Mouse (Mus musculus) thymus, adult 2 months (tissue): ENCODE results near the gene Lima1.

Experiments used
- CTCF ChIP-seq: fragments of 200-500 bp; IDR thresholded peaks from 2 replicates; pipeline ENCODE4 v1.5.1; 2012; ENCODE audit warnings: mild to moderate bottlenecking, control low read depth, low read length, moderate library complexity, borderline replicate concordance; ENCODE audit not compliant: control insufficient read depth, poor library complexity, insufficient read depth; ENCODE audit errors: extremely low read depth
- POLR2A ChIP-seq: fragments of 200-500 bp; IDR thresholded peaks from 2 replicates; pipeline ENCODE4 v1.6.1; 2012; ENCODE audit warnings: mild to moderate bottlenecking, low read length, control low read depth, moderate library complexity; ENCODE audit not compliant: control insufficient read depth, poor library complexity, insufficient read depth; ENCODE audit errors: extremely low read depth

- TF ChIP-seq CTCF, result no peak
- TF ChIP-seq POLR2A, result no peak
These were observed 69.1 kb downstream of the Lima1 start for GRCm38 (mm10) chr15:99806171-99806570.
